Mouse (Mus musculus): ENCODE measurements at regions not wholly inside any gene's neighbourhood (a gene's known extent, or its start where the extent isn't known, plus 50 kb on each side); places are given as distances from the start of the nearest gene placed in this dataset.

DNA sequence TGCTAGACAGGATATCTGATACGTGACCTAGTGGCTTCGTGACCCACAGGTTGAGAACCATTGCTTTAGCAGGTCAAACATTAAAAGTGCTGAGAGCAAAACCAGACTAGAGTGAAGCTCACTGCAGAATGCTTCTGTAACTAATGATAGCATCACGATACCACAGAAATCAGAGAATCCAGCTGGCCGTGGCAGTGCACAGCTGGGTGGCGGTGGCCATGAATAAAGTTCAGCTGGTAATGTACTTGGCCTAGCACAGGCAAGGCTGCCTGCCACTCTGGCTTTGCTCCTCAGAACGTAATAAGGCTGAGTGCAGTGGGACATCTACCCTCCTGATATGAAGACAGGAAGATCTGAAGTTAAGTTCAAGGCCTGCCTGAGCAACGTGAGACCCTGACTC lies 56.7 kb upstream of the Fam78b start:
- TF ChIP-seq CTCF (IDR thresholded peaks at IDR 0.05; ENCODE audit: borderline replicate concordance, control insufficient read depth, extremely low read depth, insufficient read depth, low read length, poor library complexity) (no peak), POLR2A (IDR thresholded peaks at IDR 0.05; ENCODE audit: control insufficient read depth, extremely low read depth, insufficient read depth, low read length, poor library complexity) (no peak)
